Mouse (Mus musculus) MEL (cell line): Measurements from ENCODE around the gene Uso1.

Source experiments
- CTCF ChIP-seq, 3 experiments: IDR thresholded peaks in 2 of 3; conservative IDR thresholded peaks in 1 of 3; 2 replicates each; pipeline ENCODE4 v1.5.1; 2011 to 2012; ENCODE audit warnings: low read length in 3 of 3, low read depth in 2 of 3, mild to moderate bottlenecking in 2 of 3, improper control_type of control experiment in 1 of 3, inconsistent platforms in 1 of 3, mixed read lengths in 1 of 3, moderate library complexity in 1 of 3; ENCODE audit not compliant: control insufficient read depth in 1 of 3, insufficient read depth in 1 of 3, poor library complexity in 1 of 3, severe bottlenecking in 1 of 3
- POLR2A ChIP-seq, 2 experiments: IDR thresholded peaks; 2 replicates each; pipeline ENCODE4 v1.6.1; 2011 to 2012; ENCODE audit warnings: low read length in 2 of 2, mild to moderate bottlenecking in 2 of 2, control low read depth in 1 of 2, improper control_type of control experiment in 1 of 2, low read depth in 1 of 2, moderate library complexity in 1 of 2; ENCODE audit not compliant: control insufficient read depth in 1 of 2, insufficient read depth in 1 of 2, poor library complexity in 1 of 2

DNA sequence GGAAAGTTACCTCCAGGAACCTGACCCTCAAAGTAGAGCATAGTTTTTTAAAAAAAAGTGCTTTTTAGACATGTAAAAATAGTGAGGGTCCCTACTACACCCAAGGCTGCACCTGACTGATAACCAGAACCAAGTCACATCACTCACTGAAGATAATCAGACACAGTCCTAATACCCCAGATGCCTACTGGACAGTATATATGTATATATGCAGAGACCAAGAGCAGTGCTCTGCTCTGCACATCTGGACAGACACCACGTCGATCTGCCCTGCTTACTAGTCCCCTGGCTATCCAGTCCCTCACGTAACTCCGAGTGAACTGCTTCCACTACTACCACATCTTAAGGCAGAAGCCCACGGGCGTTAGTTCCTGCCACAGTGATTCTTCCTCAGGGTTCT is 23.5 kb upstream of the Uso1 start:
- TF ChIP-seq POLR2A (IDR thresholded peaks at IDR 0.05; ENCODE audit: control insufficient read depth in 1 of 2, insufficient read depth in 1 of 2, low read depth in 1 of 2, low read length in 2 of 2, poor library complexity in 1 of 2) (no peak), CTCF (IDR thresholded peaks at IDR 0.05 in 2 of 3, conservative IDR thresholded peaks at IDR 0.05 in 1 of 3; ENCODE audit: control insufficient read depth in 1 of 3, insufficient read depth in 1 of 3, low read depth in 2 of 3, low read length in 3 of 3, poor library complexity in 1 of 3, severe bottlenecking in 1 of 3) (no peak)
